Comparison of ENCODE assay signal across 9 mouse cellular contexts in genomic region chr12:8947163-8947562, GRCm38 (mm10). TPM values are rescaled to one million over a fixed set of nuclear protein-coding genes. Genes with fewer than 3 reads are reported as not detected.
DNase-seq lines count a peak whose midpoint lies in the region; ATAC-seq and TF ChIP-seq lines count a peak whose summit lies in the region.
"Had no signal": no experiment of that assay in that cellular context is flagged by ENCODE, and none has a peak within 500 bp of the region (broad histone marks: within the 10 kb centered on the region; RNA-seq: fewer than 3 reads in every experiment).

No protein-coding gene starts in this region.

- peaks cover 7% of the 10 kb centered on the region for H3K27me3 ChIP-seq in heart, embryonic 12.5 days (replicated peaks)
- no peaks in the 10 kb centered on the region for H3K27me3 ChIP-seq in testis, adult 2 months (ENCODE audit: control insufficient read depth, insufficient read depth, low read length)
- peaks cover 18% of the 10 kb centered on the region for H3K27me3 ChIP-seq in liver, postnatal 0 days (ENCODE audit: insufficient read depth, low read length)

- no peaks in the 10 kb centered on the region for H3K9me3 ChIP-seq in heart, embryonic 12.5 days (replicated peaks)
- no peaks in the 10 kb centered on the region for H3K9me3 ChIP-seq in liver, postnatal 0 days (ENCODE audit: low read length)

- TF ChIP-seq EP300 in liver, postnatal 0 days (IDR thresholded peaks at IDR 0.05; ENCODE audit: low read depth) = no peak

- no peak for TF ChIP-seq POLR2A in testis, adult 2 months (IDR thresholded peaks at IDR 0.05; ENCODE audit: control insufficient read depth, low read depth, low read length)

- H3K9ac ChIP-seq in heart, embryonic 12.5 days = peak overlapping the region; percentile 63; the same call in 1 of the 2 replicates
- H3K9ac ChIP-seq in liver, postnatal 0 days (replicated peaks) = no peak overlapping the region

- WGBS in heart, embryonic 12.5 days = 50% methylated on average over 9 of the region's 9 CpGs
- 29% methylated on average over 9 of the region's 9 CpGs for WGBS in liver, postnatal 0 days (ENCODE audit: insufficient replicate concordance)

- TF ChIP-seq CTCF in testis, adult 2 months (IDR thresholded peaks at IDR 0.05; ENCODE audit: control insufficient read depth, insufficient read depth, insufficient replicate concordance, low read depth, low read length) = no peak
- no peak for TF ChIP-seq CTCF in liver, postnatal 0 days (IDR thresholded peaks at IDR 0.05; ENCODE audit: low read depth)

- ATAC-seq in heart, embryonic 12.5 days (ENCODE audit: insufficient number of reproducible peaks, low FRiP score) = no peak
- ATAC-seq in liver, postnatal 0 days = no peak

- DNase-seq in heart, postnatal 4 days = no peak
- no peak for DNase-seq in testis, postnatal 10 days (ENCODE audit: low spot score)
- no peak for DNase-seq in liver, postnatal 0 days
- DNase-seq in adipocyte (ENCODE audit: low spot score) = no peak
- DNase-seq in embryo, embryonic 10.5 days (ENCODE audit: low spot score) = no peak
- DNase-seq in layer of hippocampus, postnatal 25 days (ENCODE audit: extremely low spot score in 1 of 2, low spot score in 1 of 2) = no peak

- 0 out of 2 replicates have a peak overlapping the region, but pooled peaks have one; percentile 54 for H3K4me3 ChIP-seq in heart, embryonic 12.5 days
- H3K4me3 ChIP-seq in testis, adult 2 months (ENCODE audit: control insufficient read depth, low read depth, low read length) = peak overlapping the region; percentile 5; the same call in 1 of the 2 replicates
- H3K4me3 ChIP-seq in liver, postnatal 0 days (ENCODE audit: low read depth, low read length) = 0 out of 2 replicates have a peak overlapping the region, but pooled peaks have one; percentile 25

- peaks cover 20% of the 10 kb centered on the region for H3K4me1 ChIP-seq in heart, embryonic 12.5 days (replicated peaks)
- H3K4me1 ChIP-seq in testis, adult 2 months (ENCODE audit: control insufficient read depth, insufficient read depth, low read length) = peaks cover 14% of the 10 kb centered on the region
- H3K4me1 ChIP-seq in liver, postnatal 0 days (ENCODE audit: insufficient read depth) = peaks cover 8% of the 10 kb centered on the region

- no peak overlapping the region for H3K27ac ChIP-seq in heart, embryonic 12.5 days (ENCODE audit: poor library complexity, severe bottlenecking)
- no peak overlapping the region for H3K27ac ChIP-seq in testis, adult 2 months (ENCODE audit: control insufficient read depth, insufficient read depth, low read depth, low read length)
- H3K27ac ChIP-seq in liver, postnatal 0 days (ENCODE audit: low read depth) = no peak overlapping the region

- no peaks in the 10 kb centered on the region for H3K36me3 ChIP-seq in heart, embryonic 12.5 days
- H3K36me3 ChIP-seq in testis, adult 2 months (ENCODE audit: control insufficient read depth, insufficient read depth, low read length) = no peaks in the 10 kb centered on the region
- H3K36me3 ChIP-seq in liver, postnatal 0 days (replicated peaks; ENCODE audit: insufficient read depth, low read length) = no peaks in the 10 kb centered on the region

- H3K4me2 ChIP-seq in heart, embryonic 12.5 days = peak overlapping the region; percentile 94
- peak overlapping the region; percentile 71 for H3K4me2 ChIP-seq in liver, postnatal 0 days (ENCODE audit: low read depth, low read length)

RNA-seq across cellular contexts. Expression of gene Matn3, which starts 0.6 kb away (rescaled TPM):
- polyA plus RNA-seq in heart, embryonic 12.5 days (2016; fragmentation: Nextera tagmentation; extraction: Ambion mirVana) = 0.77 and 0.78 TPM in 2 replicates
- under 1 TPM in 1 of 2 experiments, not detected in 1; 0.09 TPM for total RNA-seq in heart, postnatal 4 days (2021)
- 0.07 and 0.18 TPM in 2 replicates for polyA plus RNA-seq in testis, adult 2 months (2012; rRNA removed)
- not detected in 2 replicates for polyA plus RNA-seq in liver, postnatal 0 days (2015; fragmentation: Nextera tagmentation; extraction: Ambion mirVana)
- total RNA-seq in layer of hippocampus, postnatal 25 days (2021) = not detected
- total RNA-seq: left cerebral cortex, postnatal 36 days had no signal

RNA-seq across cellular contexts. Expression of gene Laptm4a, which starts 25.7 kb away (rescaled TPM):
- polyA plus RNA-seq in heart, embryonic 12.5 days (2016; fragmentation: Nextera tagmentation; extraction: Ambion mirVana) = 295 and 302 TPM in 2 replicates
- 100 to 1,000 TPM; 358 to 362 TPM for total RNA-seq in heart, postnatal 4 days (2021)
- polyA plus RNA-seq in testis, adult 2 months (2012; rRNA removed) = 315 and 383 TPM in 2 replicates
- polyA plus RNA-seq in liver, postnatal 0 days (2015; fragmentation: Nextera tagmentation; extraction: Ambion mirVana) = 125 and 128 TPM in 2 replicates
- total RNA-seq in layer of hippocampus, postnatal 25 days (2021) = 100 to 1,000 TPM; 222 to 223 TPM

RNA-seq across cellular contexts. Expression of gene Wdr35, which starts 26.5 kb away (rescaled TPM):
- 14.6 and 15.6 TPM in 2 replicates for polyA plus RNA-seq in heart, embryonic 12.5 days (2016; fragmentation: Nextera tagmentation; extraction: Ambion mirVana)
- 10 to 100 TPM; 14.9 to 16.7 TPM for total RNA-seq in heart, postnatal 4 days (2021)
- 30.4 and 37.6 TPM in 2 replicates for polyA plus RNA-seq in testis, adult 2 months (2012; rRNA removed)
- 1.1 and 1.4 TPM in 2 replicates for polyA plus RNA-seq in liver, postnatal 0 days (2015; fragmentation: Nextera tagmentation; extraction: Ambion mirVana)
- total RNA-seq in layer of hippocampus, postnatal 25 days (2021) = 10 to 100 TPM; 41.6 to 45.3 TPM
